Mouse (Mus musculus) urinary bladder, postnatal 10 days (tissue): ENCODE results near the gene Dram1.

Source experiments
- DNase-seq: peaks from one replicate; pipeline ENCODE4 v3.0.0; 2022; ENCODE audit warnings: low spot score

The Dram1 gene

DNA sequence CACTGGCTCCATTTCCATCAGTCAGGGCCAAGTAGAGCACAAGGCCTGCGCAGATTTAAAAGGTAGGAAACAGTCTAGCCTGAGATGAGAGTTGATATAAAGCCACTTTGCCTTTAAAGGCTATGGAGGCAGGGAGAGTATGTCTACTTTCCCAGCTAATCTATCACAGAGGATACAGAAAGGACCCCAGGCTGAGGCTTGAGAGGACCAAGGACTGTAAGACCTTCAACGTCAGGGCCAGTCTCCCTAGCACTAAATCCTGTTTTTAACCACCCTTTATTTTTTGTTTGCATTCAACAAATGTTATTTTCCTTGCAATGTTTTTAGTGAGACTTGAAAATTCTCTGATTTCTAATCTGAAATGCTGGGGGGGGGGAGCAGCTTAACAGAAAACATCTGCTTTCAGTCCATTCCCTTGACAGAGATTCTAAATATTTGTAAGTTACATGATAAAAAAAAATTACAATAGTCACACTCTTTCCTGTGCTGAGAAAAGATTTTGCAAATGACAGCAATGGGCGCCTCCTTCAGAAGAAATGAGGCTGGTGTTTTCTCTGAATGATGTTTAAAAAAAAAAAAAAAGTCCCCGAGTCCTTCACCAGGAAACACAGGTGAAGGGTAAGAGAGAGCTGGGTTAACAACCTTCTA, 94.4 kb downstream of the Dram1 start:
- no peak for DNase-seq

DNA sequence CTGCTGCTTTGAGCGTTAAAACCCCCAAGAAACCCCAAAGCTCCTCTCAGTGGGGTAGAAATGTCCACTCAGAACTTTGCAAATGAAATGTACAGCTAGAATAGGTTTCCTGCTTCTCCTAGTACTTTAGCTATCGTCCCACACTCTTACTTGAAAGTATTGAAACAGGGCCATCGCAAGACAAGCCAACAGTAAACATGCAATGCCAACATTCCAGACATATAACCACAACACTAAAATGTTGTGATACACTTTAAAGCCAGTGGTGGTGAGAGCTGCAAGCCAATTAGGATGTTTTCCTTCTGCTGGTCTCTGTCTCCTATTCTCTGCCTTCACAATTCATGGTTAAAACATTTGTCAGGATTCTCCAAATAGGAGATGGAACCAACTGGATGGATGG, 97.2 kb downstream of the Dram1 start:
- no peak for DNase-seq

GRCm38 (mm10) chr10:88274045-88274444, 104.8 kb downstream of the Dram1 start:
- DNase-seq = no peak
